Mouse (Mus musculus): ENCODE data around the gene Olfr1055.
A peak's percentile ranks its signal among the peaks of the same experiment; 100 is the strongest.
"Not testable (repeated sequence)": the region's sequence is repeated elsewhere in the genome, so short reads cannot be mapped to it uniquely, and the experiment has no call there.

Gene Olfr1055

GRCm38 (mm10) chr2:86350184-86350583 is at the start of gene Olfr1055:
Olfr1055 (minus strand) TSS chr2:86350284.
- DNase-seq (ENCODE audit: low read depth, low spot score) = no peak

DNA sequence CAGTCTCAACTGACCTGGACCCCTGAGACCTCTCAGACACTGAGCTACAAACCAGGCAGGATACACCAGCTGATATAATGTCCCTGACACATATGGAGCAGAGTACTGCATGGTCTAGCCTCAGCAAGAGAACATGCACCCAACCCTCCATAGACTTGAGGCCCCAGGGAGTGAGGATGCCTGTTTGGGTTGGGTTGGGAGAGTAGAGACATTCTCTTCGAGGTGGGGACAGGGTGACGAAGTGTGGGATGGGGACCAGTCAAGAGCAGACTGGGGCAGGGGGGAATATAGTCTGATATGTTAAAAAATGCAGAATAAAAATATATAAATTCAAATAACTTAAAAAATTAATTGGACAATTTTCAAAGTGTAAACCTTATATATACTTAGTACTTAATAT is 45.0 kb upstream of the Olfr1055 start:
- no peak for DNase-seq (ENCODE audit: low read depth, low spot score)

DNA sequence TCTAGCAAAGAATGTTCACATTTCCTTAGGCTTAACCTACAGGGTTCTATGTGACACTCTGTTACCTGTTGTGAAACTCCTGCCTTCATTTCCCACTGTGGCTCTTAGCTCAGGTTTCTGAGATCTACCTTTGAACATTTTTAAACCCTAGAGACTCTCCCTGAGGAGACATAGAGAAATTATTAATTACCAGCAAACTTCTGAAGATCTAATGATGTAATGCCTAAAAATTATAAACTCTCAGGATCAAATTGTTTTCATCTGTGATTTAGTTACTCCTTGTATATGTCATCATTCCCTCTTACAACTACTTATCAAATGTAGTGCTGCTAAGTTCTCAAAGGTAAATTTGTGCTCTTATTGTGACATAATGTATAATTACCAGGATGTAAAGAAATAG is 38.4 kb upstream of the Olfr1055 start, which contains the start of gene Olfr1058:
Gene Olfr1058 (minus strand): TSS at position 101 of the 400 bp plus-strand sequence.
- not testable (repeated sequence) for DNase-seq (ENCODE audit: low read depth, low spot score)

DNA sequence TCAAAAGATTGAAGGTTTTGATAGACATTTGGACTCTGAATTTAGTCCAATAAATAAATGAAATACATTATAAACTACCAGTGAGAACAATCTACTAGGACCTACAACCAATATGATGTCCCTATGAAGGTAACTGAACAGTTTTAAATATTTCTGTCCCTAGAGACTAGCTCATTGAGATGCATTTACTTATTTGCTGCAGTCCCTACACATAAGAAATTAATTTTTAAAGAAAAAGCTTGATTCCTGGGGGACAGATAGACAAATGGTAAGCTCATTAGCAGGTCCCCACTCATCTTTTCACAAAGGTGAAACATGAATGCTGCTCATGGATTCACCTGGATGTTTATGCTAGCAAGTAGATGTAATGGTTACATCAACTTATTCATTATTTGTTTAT is 28.2 kb upstream of the Olfr1055 start, which contains the start of gene Olfr1057:
Gene Olfr1057 (minus strand): TSS at position 101 of the 400 bp plus-strand sequence.
- DNase-seq (ENCODE audit: low read depth, low spot score) = no peak

GRCm38 (mm10) chr2:86366342-86366741 is 16.3 kb upstream of the Olfr1055 start:
- DNase-seq (ENCODE audit: low read depth, low spot score) = not testable (repeated sequence)

GRCm38 (mm10) chr2:86362369-86362768 is 12.3 kb upstream of the Olfr1055 start, which contains the start of gene Olfr1056:
Olfr1056 (minus strand) TSS chr2:86362469.
- no peak for DNase-seq (ENCODE audit: low read depth, low spot score)

DNA sequence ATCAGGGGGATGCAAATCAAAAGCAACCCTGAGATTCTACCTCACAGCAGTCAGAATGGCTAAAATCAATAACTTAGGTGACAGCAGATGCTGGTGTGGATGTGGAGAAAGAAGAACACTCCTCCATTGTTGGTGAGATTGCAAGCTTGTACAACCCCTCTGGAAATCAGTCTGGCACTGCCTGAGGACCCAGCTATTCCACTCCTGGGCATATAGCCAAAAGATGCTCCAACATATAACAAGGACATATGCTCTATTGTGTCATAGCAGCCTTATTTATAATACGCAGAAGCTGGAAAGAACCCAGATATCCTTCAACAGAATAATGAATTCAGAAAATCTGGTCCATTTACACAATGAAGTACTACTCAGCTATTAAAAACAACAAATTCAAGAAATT is 1.7 kb upstream of the Olfr1055 start:
- DNase-seq (ENCODE audit: low read depth, low spot score) = peak; percentile 7

DNA sequence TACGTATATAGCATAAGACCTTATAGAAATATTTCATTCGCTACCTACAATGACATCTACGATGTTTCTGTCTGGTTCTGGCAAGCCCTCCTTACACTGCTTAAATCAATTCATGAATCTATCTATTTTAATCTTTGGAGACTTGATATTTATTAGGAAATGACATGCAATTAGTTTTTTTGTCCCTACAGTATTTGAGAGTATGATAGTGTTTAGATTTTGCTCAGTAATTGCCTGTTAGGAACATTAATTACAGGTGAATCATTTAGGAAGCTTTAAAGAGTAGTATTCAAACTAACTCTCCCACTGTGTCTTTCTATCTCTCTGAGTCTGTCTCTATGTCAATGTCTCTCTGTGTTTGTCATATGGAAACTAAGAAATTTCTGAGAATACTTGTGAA is 14.8 kb downstream of the Olfr1055 start, which contains the start of gene Olfr1054:
Gene Olfr1054 (minus strand): TSS at position 101 of the 400 bp plus-strand sequence.
- no peak for DNase-seq (ENCODE audit: low read depth, low spot score)

DNA sequence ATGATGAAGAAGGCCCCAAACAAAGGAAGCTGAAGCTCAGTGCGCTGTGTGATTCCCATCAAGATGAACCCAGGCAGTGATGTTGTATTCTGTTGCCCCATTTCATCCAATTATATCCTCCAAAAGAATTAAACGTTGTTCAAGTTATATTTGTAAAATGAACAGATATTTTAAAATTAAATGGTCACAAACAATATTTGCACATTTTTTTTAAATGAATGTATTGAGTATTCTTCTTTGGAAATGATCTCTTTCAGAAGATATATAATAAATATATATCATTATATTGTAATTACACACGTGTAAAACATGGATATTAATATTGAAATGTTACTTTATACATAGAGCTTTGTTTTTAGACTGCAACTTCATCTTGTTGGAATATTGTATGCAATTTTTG is 34.9 kb downstream of the Olfr1055 start, which contains the start of gene Olfr1053:
Gene Olfr1053 (minus strand): TSS at position 101 of the 400 bp plus-strand sequence.
- no peak for DNase-seq (ENCODE audit: low read depth, low spot score)
